Mouse (Mus musculus) hindbrain, embryonic 15.5 days (tissue): ENCODE results near the gene Cdpf1. TPM values are rescaled to one million over a fixed set of nuclear protein-coding genes. Genes with fewer than 3 reads are reported as not detected.
"Not testable (repeated sequence)": the region's sequence is repeated elsewhere in the genome, so short reads cannot be mapped to it uniquely, and the experiment has no call there.

Experiments
- ATAC-seq: fragments of 200-750 bp; cut with Nextera tagmentation; 2 replicates; pipeline ENCODE4 v1.8.0; 2017; ENCODE audit warnings: low read depth, moderate number of reproducible peaks, moderate TSS enrichment; ENCODE audit not compliant: low FRiP score
- H3K27ac ChIP-seq: fragments of 300-500 bp; sonication (generic); replicated peaks from 2 replicates; pipeline ENCODE4 v1.5.1; 2015; ENCODE audit warnings: mild to moderate bottlenecking, inconsistent platforms
- H3K27me3 ChIP-seq: fragments of 300-500 bp; sonication (generic); 2 replicates; pipeline ENCODE4 v1.6.1; 2015; ENCODE audit warnings: control low read depth, inconsistent platforms
- H3K36me3 ChIP-seq: fragments of 300-500 bp; sonication (generic); 2 replicates; pipeline ENCODE4 v1.6.1; 2015; ENCODE audit warnings: control low read depth, inconsistent platforms
- H3K4me1 ChIP-seq: fragments of 300-500 bp; sonication (generic); replicated peaks from 2 replicates; pipeline ENCODE4 v1.6.1; 2015; ENCODE audit warnings: control low read depth, inconsistent platforms
- H3K4me2 ChIP-seq: fragments of 300-500 bp; sonication (generic); 2 replicates; pipeline ENCODE4 v1.6.1; 2015; ENCODE audit warnings: moderate library complexity, mild to moderate bottlenecking, inconsistent platforms
- H3K4me3 ChIP-seq: fragments of 300-500 bp; sonication (generic); 2 replicates; pipeline ENCODE4 v1.5.1; 2015; ENCODE audit warnings: mild to moderate bottlenecking, inconsistent platforms
- H3K9ac ChIP-seq: fragments of 300-500 bp; sonication (generic); 2 replicates; pipeline ENCODE4 v1.6.1; 2015; ENCODE audit warnings: inconsistent platforms
- H3K9me3 ChIP-seq: fragments of 300-500 bp; sonication (generic); 2 replicates; pipeline ENCODE4 v1.6.1; 2016; ENCODE audit warnings: control low read depth, inconsistent platforms
- WGBS: fragments of 180-500 bp; shearing (Covaris S2); methylation state at CpG from one replicate; pipeline ENCODE4 v1.1.7; 2015; 5-methylcytosine and 5-hydroxymethylcytosine counted together
- polyA plus RNA-seq: library from polyadenylated mRNA; unstranded; fragments of >200 nt; fragmentation: Nextera tagmentation; extraction: Ambion mirVana; gene quantifications from 2 replicates; pipeline ENCODE4 v1.2.1, GENCODE M21; 2015

Cdpf1 gene
- polyA plus RNA-seq, 1 experiment from 2014 or later = 20.7 TPM

DNA sequence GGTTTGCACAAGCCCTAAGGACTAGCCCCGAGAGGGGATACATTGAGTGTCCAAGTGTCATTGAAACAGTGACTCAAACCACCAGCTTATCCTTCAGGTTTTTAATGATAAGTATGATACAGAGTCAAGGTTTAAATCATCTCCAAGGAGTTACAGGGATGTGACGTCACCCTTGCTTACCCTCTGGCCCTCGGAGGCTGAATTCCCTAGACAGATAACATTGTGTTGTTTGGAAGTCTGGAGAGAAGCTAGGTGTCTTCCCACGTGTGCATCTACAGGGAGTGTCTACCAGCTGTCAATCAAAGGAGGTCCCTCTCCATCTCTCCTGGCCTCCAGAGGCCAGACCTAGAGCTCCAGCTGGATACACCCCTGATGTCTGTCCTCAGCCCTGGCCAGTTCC lies 4.6 kb downstream of the Cdpf1 start:
- Histone ChIP-seq H3K9me3 (no peaks in the 10 kb centered on the region), H3K4me2 (no peak overlapping the region), H3K27me3 (no peaks in the 10 kb centered on the region), H3K27ac (no peak overlapping the region), H3K9ac (no peak overlapping the region), H3K4me1 (peaks cover 11% of the 10 kb centered on the region), H3K36me3 (no peaks in the 10 kb centered on the region), H3K4me3 (no peak overlapping the region)
- WGBS = 82% methylated on average over 4 of the region's 4 CpGs
- no peak for ATAC-seq

DNA sequence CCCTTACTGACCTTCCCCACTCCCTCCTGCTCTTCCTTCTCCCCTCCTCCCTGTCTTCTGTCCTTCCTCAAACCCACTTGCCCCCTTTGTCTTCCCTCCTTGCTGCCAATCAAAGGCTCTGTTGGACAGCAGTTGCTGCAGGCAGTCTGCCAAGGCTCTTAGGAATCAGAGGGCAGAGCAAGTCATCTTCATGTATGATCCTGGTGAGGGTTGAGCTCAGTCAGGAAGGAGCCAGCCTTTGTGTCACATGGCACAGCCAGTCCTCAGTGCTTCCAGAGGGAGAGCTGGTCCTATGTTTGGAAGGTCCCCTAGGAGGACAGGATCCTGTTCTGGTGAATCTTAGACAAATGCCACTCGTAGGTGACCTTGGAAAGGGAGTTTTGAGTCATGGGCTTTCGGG lies 8.6 kb downstream of the Cdpf1 start:
- no peak for ATAC-seq
- H3K36me3 ChIP-seq = no peaks in the 10 kb centered on the region
- WGBS = 80% methylated on average over 2 of the region's 2 CpGs
- H3K4me3 ChIP-seq = no peak overlapping the region
- no peak overlapping the region for H3K27ac ChIP-seq
- H3K9me3 ChIP-seq = no peaks in the 10 kb centered on the region
- H3K9ac ChIP-seq = no peak overlapping the region
- H3K4me2 ChIP-seq = no peak overlapping the region
- H3K27me3 ChIP-seq = no peaks in the 10 kb centered on the region
- no peaks in the 10 kb centered on the region for H3K4me1 ChIP-seq

DNA sequence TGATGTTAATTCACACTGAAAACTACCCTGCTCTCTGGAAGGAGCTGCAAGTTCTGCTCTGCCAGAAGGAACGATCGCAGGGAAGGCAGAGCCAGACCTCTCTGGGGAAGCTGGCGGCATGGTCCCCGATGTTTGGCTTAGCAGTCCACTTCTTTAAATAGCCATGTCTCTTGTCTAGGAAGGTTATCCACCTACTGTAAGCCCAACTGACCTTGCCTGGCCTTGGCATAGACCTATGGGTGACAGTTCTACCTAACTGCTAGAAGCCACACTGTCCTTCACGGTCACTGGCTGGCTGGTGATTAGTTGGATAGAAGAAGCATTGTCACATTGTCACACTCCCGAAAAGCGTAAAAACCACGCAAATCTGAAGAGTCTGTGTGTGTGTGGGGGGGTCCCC lies 12.8 kb downstream of the Cdpf1 start:
- H3K9me3 ChIP-seq = no peaks in the 10 kb centered on the region
- WGBS = 93% methylated on average over 8 of the region's 8 CpGs
- no peaks in the 10 kb centered on the region for H3K4me1 ChIP-seq
- H3K9ac ChIP-seq = no peak overlapping the region
- no peak for ATAC-seq
- no peaks in the 10 kb centered on the region for H3K27me3 ChIP-seq
- H3K4me2 ChIP-seq = no peak overlapping the region
- no peak overlapping the region for H3K4me3 ChIP-seq
- H3K36me3 ChIP-seq = no peaks in the 10 kb centered on the region
- no peak overlapping the region for H3K27ac ChIP-seq

DNA sequence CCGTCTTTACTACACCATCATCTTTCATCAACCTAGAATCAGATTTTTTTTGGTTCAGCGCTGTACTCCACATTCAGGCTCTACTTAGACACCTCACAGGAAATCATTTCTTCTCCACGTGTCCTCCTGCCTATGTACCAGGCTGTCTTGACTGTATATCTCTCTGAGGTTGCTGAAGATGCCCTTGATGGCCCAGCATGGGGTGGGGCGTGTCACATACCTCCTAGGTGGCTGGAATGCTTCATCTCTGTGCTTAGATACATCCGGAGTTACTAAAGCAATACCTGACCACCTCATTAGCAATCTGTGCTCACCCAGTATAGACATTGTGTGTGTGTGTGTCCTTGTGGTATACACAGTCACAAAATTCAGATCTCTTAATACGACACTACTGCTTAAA lies 16.0 kb downstream of the Cdpf1 start:
- no peak overlapping the region for H3K27ac ChIP-seq
- no peaks in the 10 kb centered on the region for H3K4me1 ChIP-seq
- no peak for ATAC-seq
- H3K27me3 ChIP-seq = no peaks in the 10 kb centered on the region
- WGBS = 82% methylated on average over 6 of the region's 6 CpGs
- H3K36me3 ChIP-seq = no peaks in the 10 kb centered on the region
- no peak overlapping the region for H3K4me2 ChIP-seq
- H3K4me3 ChIP-seq = no peak overlapping the region
- no peaks in the 10 kb centered on the region for H3K9me3 ChIP-seq
- no peak overlapping the region for H3K9ac ChIP-seq

DNA sequence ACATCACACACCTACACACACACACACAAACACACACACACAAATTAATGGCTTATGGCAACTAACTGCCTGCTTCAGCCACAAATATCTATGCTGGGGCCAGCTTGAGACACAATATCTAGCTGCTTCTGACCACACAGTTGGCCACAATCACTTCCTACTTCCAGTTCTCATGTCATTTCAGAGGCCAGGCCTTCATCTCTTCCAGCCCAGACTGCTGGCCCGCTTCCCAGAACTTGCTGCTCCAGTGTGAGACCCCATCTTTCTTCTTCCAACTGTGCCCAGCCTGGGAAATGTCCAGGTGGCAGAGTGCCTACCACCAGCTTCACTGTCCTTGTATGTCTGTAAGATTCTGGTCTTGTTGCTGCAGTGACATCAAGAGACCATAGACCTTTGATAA lies 18.7 kb downstream of the Cdpf1 start:
- Histone ChIP-seq H3K4me2 (no peak overlapping the region), H3K9ac (no peak overlapping the region), H3K4me1 (no peaks in the 10 kb centered on the region), H3K36me3 (no peaks in the 10 kb centered on the region), H3K4me3 (no peak overlapping the region), H3K27ac (no peak overlapping the region), H3K9me3 (no peaks in the 10 kb centered on the region), H3K27me3 (no peaks in the 10 kb centered on the region)
- WGBS = 65% methylated on average over 1 of the region's 1 CpGs
- ATAC-seq = no peak

DNA sequence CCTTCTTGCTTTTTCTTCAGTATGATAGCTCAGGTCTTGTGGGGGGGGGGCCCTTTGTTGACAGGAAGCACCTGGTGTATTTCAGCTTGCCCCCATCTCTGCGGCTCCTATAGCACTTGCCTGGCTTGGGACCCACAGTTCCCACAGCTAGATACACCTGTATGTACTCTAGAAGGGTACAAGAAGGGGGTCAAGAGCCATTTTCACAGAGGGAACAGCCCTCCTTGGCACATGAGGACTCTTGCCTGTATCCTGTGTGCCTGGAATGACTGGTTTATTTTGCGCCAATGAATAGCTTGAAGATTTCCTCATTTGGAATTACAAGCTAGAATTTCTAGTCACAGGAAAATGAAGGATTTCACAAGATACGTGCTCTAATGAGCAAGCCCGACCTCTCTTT lies 20.0 kb downstream of the Cdpf1 start:
- H3K4me3 ChIP-seq = no peak overlapping the region
- H3K27ac ChIP-seq = no peak overlapping the region
- H3K27me3 ChIP-seq = no peaks in the 10 kb centered on the region
- no peaks in the 10 kb centered on the region for H3K9me3 ChIP-seq
- H3K4me2 ChIP-seq = no peak overlapping the region
- no peaks in the 10 kb centered on the region for H3K4me1 ChIP-seq
- 89% methylated on average over 4 of the region's 4 CpGs for WGBS
- ATAC-seq = no peak
- no peaks in the 10 kb centered on the region for H3K36me3 ChIP-seq
- H3K9ac ChIP-seq = no peak overlapping the region

DNA sequence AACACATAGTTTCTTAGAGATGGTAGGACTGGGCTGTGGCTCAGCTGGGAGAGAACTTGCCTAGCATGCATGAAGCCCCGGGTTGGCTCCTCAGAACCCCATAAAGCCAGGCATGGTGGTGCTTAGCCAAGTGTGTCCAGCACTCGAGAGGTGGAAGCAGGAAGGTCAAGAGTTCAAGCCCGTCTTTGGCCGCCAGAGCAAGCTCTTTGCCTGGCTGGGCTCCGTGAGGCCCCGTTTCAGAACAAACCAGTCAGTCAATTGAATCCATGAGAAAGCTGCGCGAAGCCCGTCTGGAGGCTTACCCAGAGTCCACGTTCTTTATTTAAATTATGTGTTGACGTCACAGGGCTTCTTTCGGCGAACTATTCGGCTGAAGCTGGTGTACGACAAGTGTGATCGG lies 22.9 kb downstream of the Cdpf1 start:
- Histone ChIP-seq H3K4me1 (no peaks in the 10 kb centered on the region), H3K27me3 (no peaks in the 10 kb centered on the region), H3K9me3 (no peaks in the 10 kb centered on the region), H3K4me2 (no peak overlapping the region), H3K9ac (no peak overlapping the region), H3K4me3 (no peak overlapping the region), H3K36me3 (no peaks in the 10 kb centered on the region), H3K27ac (no peak overlapping the region)
- ATAC-seq = no peak
- WGBS = 78% methylated on average over 16 of the region's 16 CpGs

DNA sequence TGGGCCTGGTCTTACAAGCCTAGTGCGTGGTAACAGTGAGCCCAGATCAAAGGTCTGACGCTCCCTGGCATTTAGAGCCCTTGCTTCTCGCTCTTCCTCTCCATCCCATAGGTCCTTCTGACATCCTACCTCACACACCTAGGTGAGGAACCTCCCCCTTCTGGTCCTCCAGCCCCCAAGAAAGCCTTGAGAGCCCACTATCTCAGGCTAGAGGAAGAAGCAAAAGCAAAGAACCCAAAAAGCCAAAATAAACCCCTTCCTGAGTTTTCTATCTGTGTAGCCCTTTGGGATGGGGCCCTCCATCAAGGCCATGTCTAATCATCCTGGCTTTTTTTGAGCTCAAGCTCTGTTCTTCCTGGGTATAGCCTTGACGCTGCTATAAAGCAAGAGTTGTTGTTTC lies 23.4 kb downstream of the Cdpf1 start:
- ATAC-seq = no peak
- H3K9me3 ChIP-seq = no peaks in the 10 kb centered on the region
- no peaks in the 10 kb centered on the region for H3K4me1 ChIP-seq
- no peak overlapping the region for H3K27ac ChIP-seq
- 90% methylated on average over 4 of the region's 4 CpGs for WGBS
- H3K9ac ChIP-seq = no peak overlapping the region
- no peaks in the 10 kb centered on the region for H3K36me3 ChIP-seq
- H3K4me3 ChIP-seq = no peak overlapping the region
- H3K27me3 ChIP-seq = no peaks in the 10 kb centered on the region
- no peak overlapping the region for H3K4me2 ChIP-seq

DNA sequence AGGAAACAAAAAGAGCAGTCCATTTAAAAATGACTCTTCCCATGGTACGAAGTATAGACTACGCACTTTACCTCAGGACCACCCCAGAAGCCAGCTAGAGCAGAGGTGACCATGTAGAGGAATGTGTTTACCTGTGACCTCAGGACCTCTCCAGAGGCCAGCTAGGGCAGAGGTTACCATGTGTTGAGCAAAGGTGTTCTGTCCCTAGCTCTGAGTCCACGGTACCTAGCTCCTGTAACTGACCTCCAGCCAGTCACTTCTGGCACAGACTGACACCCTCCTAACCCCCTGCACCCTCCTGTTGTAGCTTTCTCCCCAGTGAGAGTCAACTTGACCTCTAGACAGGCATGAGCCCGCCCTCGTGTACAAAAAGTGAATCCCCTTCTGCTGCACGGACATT lies 24.0 kb downstream of the Cdpf1 start:
- no peaks in the 10 kb centered on the region for H3K27me3 ChIP-seq
- no peaks in the 10 kb centered on the region for H3K9me3 ChIP-seq
- H3K4me2 ChIP-seq = no peak overlapping the region
- H3K36me3 ChIP-seq = no peaks in the 10 kb centered on the region
- no peak overlapping the region for H3K4me3 ChIP-seq
- H3K9ac ChIP-seq = no peak overlapping the region
- 95% methylated on average over 6 of the region's 6 CpGs for WGBS
- H3K4me1 ChIP-seq = no peaks in the 10 kb centered on the region
- ATAC-seq = no peak
- H3K27ac ChIP-seq = no peak overlapping the region

DNA sequence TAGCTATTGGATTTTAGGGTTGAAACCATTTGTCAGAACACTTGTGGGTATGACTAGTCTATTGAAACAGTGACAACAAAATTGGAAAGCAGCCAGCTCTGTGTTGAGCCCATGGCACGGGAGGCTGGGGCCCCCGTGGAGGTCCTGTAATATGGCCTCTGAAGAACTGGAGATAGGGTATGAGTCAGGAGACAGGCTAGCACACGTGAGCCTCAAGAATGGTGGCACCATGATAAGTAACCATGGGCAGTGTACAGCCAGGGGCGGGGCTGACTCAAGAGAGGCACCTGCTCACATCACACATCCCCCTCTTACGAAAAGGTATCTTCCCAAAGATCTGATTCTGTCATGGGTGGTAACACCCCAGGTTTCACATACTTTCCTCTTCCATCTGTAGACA lies 24.8 kb downstream of the Cdpf1 start:
- H3K27me3 ChIP-seq = no peaks in the 10 kb centered on the region
- WGBS = 75% methylated on average over 5 of the region's 5 CpGs
- no peak overlapping the region for H3K27ac ChIP-seq
- H3K9ac ChIP-seq = no peak overlapping the region
- no peaks in the 10 kb centered on the region for H3K4me1 ChIP-seq
- H3K9me3 ChIP-seq = no peaks in the 10 kb centered on the region
- no peak overlapping the region for H3K4me2 ChIP-seq
- ATAC-seq = no peak
- no peaks in the 10 kb centered on the region for H3K36me3 ChIP-seq
- no peak overlapping the region for H3K4me3 ChIP-seq

DNA sequence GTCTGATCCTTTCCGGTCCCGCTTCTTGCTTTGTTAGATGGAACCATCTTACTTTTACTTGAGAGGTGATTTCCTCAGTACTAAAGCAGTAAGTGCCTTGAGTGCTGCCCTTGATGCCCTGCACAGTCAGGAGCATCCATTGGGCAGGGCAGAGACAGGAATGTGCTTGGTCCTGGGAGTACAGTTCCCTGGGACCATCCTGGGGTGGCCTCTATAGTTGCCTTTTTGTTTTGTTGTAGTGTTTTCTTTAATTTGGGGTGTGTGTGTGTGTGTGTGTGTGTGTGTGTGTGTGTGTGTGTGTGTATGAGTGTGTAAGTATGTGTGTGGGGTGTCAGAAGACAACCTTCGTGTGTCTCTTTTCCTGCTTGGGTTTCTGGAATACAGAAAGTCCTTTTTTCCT lies 27.2 kb downstream of the Cdpf1 start:
- 94% methylated on average over 3 of the region's 3 CpGs for WGBS
- no peaks in the 10 kb centered on the region for H3K4me1 ChIP-seq
- no peak overlapping the region for H3K9ac ChIP-seq
- H3K4me2 ChIP-seq = no peak overlapping the region
- no peak overlapping the region for H3K4me3 ChIP-seq
- no peaks in the 10 kb centered on the region for H3K36me3 ChIP-seq
- H3K27me3 ChIP-seq = no peaks in the 10 kb centered on the region
- ATAC-seq = no peak
- no peak overlapping the region for H3K27ac ChIP-seq
- H3K9me3 ChIP-seq = no peaks in the 10 kb centered on the region

DNA sequence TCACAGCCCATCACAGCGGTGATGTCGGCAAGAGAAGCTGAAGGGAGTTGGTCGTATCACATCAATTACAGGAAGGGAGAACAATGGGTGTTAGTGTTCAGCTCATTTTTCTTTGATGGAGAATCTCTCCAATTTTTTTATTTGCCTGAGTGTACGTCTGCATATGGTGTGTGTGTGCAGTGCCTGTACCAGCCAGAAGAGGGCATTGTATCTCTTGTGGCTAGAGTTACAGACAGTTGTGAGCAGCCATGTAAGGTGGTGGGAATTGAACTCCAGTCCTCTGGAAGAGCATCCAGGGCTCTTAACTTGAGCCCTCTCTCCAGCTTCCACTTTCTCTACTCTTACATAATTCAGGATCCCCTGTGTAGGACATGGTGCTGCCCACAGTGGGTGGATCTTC lies 28.4 kb downstream of the Cdpf1 start:
- no peaks in the 10 kb centered on the region for H3K36me3 ChIP-seq
- H3K27ac ChIP-seq = no peak overlapping the region
- no peak overlapping the region for H3K4me3 ChIP-seq
- no peaks in the 10 kb centered on the region for H3K4me1 ChIP-seq
- ATAC-seq = no peak
- H3K27me3 ChIP-seq = no peaks in the 10 kb centered on the region
- H3K4me2 ChIP-seq = no peak overlapping the region
- H3K9ac ChIP-seq = no peak overlapping the region
- WGBS = 91% methylated on average over 4 of the region's 4 CpGs
- H3K9me3 ChIP-seq = no peaks in the 10 kb centered on the region

DNA sequence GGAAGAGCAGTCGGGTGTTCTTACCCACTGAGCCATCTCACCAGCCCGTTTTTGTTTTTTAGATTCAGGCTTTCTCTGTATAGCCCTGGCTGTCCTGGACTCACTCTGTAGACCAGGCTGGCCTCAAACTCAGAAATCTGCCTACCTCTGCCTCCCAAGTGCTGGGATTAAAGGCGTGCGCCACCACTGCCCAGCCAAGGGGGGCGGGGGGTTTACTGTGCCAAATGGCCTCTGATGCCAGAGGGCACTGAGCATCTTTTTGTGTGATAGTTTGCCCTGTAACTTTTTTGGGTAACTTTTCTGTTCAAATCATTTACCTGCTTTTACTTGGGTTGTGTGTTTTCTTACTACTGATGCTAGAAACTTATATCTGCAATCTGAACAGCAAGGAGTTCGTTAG lies 32.6 kb downstream of the Cdpf1 start:
- not testable (repeated sequence) for H3K9me3 ChIP-seq, H3K4me2 ChIP-seq, H3K4me1 ChIP-seq, ATAC-seq, H3K36me3 ChIP-seq, H3K27me3 ChIP-seq, H3K27ac ChIP-seq, H3K9ac ChIP-seq, H3K4me3 ChIP-seq
- WGBS = 96% methylated on average over 6 of the region's 6 CpGs
